Mouse (Mus musculus) lung, embryonic 16.5 days (tissue): ENCODE results near the gene Zfp444. TPM values are rescaled to one million over a fixed set of nuclear protein-coding genes. Genes with fewer than 3 reads are reported as not detected.
"Not testable (repeated sequence)": the region's sequence is repeated elsewhere in the genome, so short reads cannot be mapped to it uniquely, and the experiment has no call there.

ENCODE experiments used
- ATAC-seq: fragments of 200-750 bp; cut with Nextera tagmentation; 2 replicates; pipeline ENCODE4 v1.8.0; 2017; ENCODE audit warnings: low read depth, mild to moderate bottlenecking, moderate library complexity
- H3K27ac ChIP-seq: fragments of 300-500 bp; sonication (generic); 2 replicates; pipeline ENCODE4 v1.5.1; 2014; ENCODE audit warnings: mild to moderate bottlenecking, control low read depth, low read length
- H3K27me3 ChIP-seq: fragments of 300-500 bp; sonication (generic); 2 replicates; pipeline ENCODE4 v1.6.1; 2014; ENCODE audit warnings: low read depth, low read length, mixed read lengths; ENCODE audit not compliant: control insufficient read depth, insufficient read depth
- H3K36me3 ChIP-seq: fragments of 300-500 bp; sonication (generic); 2 replicates; pipeline ENCODE4 v1.6.1; 2014; ENCODE audit warnings: low read length; ENCODE audit not compliant: control insufficient read depth, insufficient read depth
- H3K4me1 ChIP-seq: fragments of 300-500 bp; sonication (generic); replicated peaks from 2 replicates; pipeline ENCODE4 v1.6.1; 2014; ENCODE audit warnings: low read length, mixed read lengths; ENCODE audit not compliant: control insufficient read depth, insufficient read depth
- H3K4me2 ChIP-seq: fragments of 300-500 bp; sonication (generic); 2 replicates; pipeline ENCODE4 v1.6.1; 2014; ENCODE audit warnings: low read depth, low read length, control low read depth
- H3K4me3 ChIP-seq: fragments of 300-500 bp; sonication (generic); 2 replicates; pipeline ENCODE4 v1.5.1; 2014; ENCODE audit warnings: mild to moderate bottlenecking, low read length, control low read depth
- H3K9ac ChIP-seq: fragments of 300-500 bp; sonication (generic); 2 replicates; pipeline ENCODE4 v1.6.1; 2014; ENCODE audit warnings: low read length, control low read depth
- H3K9me3 ChIP-seq: fragments of 300-500 bp; sonication (generic); 2 replicates; pipeline ENCODE4 v1.6.1; 2016; ENCODE audit warnings: low read length; ENCODE audit not compliant: control insufficient read depth
- WGBS: fragments of 180-500 bp; shearing (Covaris S2); extraction: QIAGEN DNeasy Blood & Tissue Kit; methylation state at CpG from one replicate; pipeline ENCODE4 v1.1.7; 2014; 5-methylcytosine and 5-hydroxymethylcytosine counted together
- polyA plus RNA-seq: library from polyadenylated mRNA; unstranded; fragments of >200 nt; fragmentation: Nextera tagmentation; extraction: Ambion mirVana; gene quantifications from 2 replicates; pipeline ENCODE4 v1.2.1, GENCODE M21; 2015

Gene Zfp444
- polyA plus RNA-seq, 1 experiment from 2014 or later: 48.4 TPM

- Histone ChIP-seq H3K4me3 (peak overlapping the region; percentile 79), H3K4me2 (peak overlapping the region; percentile 81), H3K9me3 (no peaks in the 10 kb centered on the region), H3K4me1 (peaks cover 4% of the 10 kb centered on the region), H3K9ac (peak overlapping the region; percentile 40), H3K36me3 (no peaks in the 10 kb centered on the region; the same call in 1 of the 2 replicates), H3K27ac (peak overlapping the region; percentile 92), H3K27me3 (no peaks in the 10 kb centered on the region)
- ATAC-seq: peak; percentile 40
- under 1% methylated on average over 24 of the region's 24 CpGs for WGBS
Observed at GRCm38 (mm10) chr7:6171444-6172005, 501 bp upstream of the Zfp444 start.

- H3K4me2 ChIP-seq: peak overlapping the region; percentile 70
Observed at GRCm38 (mm10) chr7:6172674-6173244, 733 bp downstream of the Zfp444 start.

GRCm38 (mm10) chr7:6173872-6174271 lies 1.8 kb downstream of the Zfp444 start:
- 63% methylated on average over 8 of the region's 8 CpGs for WGBS
- no peaks in the 10 kb centered on the region for H3K27me3 ChIP-seq
- H3K4me2 ChIP-seq: no peak overlapping the region
- no peaks in the 10 kb centered on the region; the same call in 1 of the 2 replicates for H3K36me3 ChIP-seq
- H3K27ac ChIP-seq: no peak overlapping the region
- peaks cover 4% of the 10 kb centered on the region for H3K4me1 ChIP-seq
- H3K4me3 ChIP-seq: no peak overlapping the region
- ATAC-seq: no peak
- no peaks in the 10 kb centered on the region for H3K9me3 ChIP-seq
- no peak overlapping the region for H3K9ac ChIP-seq

More at GRCm38 (mm10) chr7:6172674-6173244, 733 bp downstream of the Zfp444 start:
- Histone ChIP-seq H3K9ac (peak overlapping the region; percentile 87), H3K27ac (peak overlapping the region; percentile 55), H3K9me3 (no peaks in the 10 kb centered on the region), H3K4me3 (peak overlapping the region; percentile 79), H3K4me1 (peaks cover 4% of the 10 kb centered on the region), H3K27me3 (no peaks in the 10 kb centered on the region), H3K36me3 (no peaks in the 10 kb centered on the region; the same call in 1 of the 2 replicates)
- 0% methylated on average over 28 of the region's 28 CpGs for WGBS
- peak; percentile 31 for ATAC-seq

- not testable (repeated sequence) for H3K9ac ChIP-seq, H3K27me3 ChIP-seq, H3K9me3 ChIP-seq, H3K36me3 ChIP-seq, H3K4me3 ChIP-seq, H3K4me1 ChIP-seq, H3K4me2 ChIP-seq, ATAC-seq, H3K27ac ChIP-seq
- WGBS: 57% methylated on average over 9 of the region's 9 CpGs
Observed at GRCm38 (mm10) chr7:6174365-6174987, 2.5 kb downstream of the Zfp444 start.

- Histone ChIP-seq H3K4me3 (no peak overlapping the region), H3K4me2 (no peak overlapping the region), H3K4me1 (peaks cover under 1% of the 10 kb centered on the region), H3K27me3 (no peaks in the 10 kb centered on the region), H3K9ac (no peak overlapping the region), H3K27ac (no peak overlapping the region), H3K9me3 (no peaks in the 10 kb centered on the region), H3K36me3 (peaks cover 2% of the 10 kb centered on the region)
- no peak for ATAC-seq
Observed at GRCm38 (mm10) chr7:6179013-6179412, 7.0 kb downstream of the Zfp444 start.

GRCm38 (mm10) chr7:6182882-6183281 lies 10.9 kb downstream of the Zfp444 start:
- Histone ChIP-seq H3K4me1 (no peaks in the 10 kb centered on the region), H3K4me3 (no peak overlapping the region), H3K4me2 (no peak overlapping the region), H3K27me3 (no peaks in the 10 kb centered on the region), H3K27ac (no peak overlapping the region), H3K36me3 (peaks cover 30% of the 10 kb centered on the region), H3K9me3 (no peaks in the 10 kb centered on the region), H3K9ac (no peak overlapping the region)
- ATAC-seq: no peak

GRCm38 (mm10) chr7:6183802-6184201 lies 11.8 kb downstream of the Zfp444 start:
- Histone ChIP-seq H3K4me2 (no peak overlapping the region), H3K9me3 (no peaks in the 10 kb centered on the region), H3K4me3 (no peak overlapping the region), H3K9ac (no peak overlapping the region), H3K4me1 (no peaks in the 10 kb centered on the region), H3K27ac (no peak overlapping the region), H3K27me3 (no peaks in the 10 kb centered on the region), H3K36me3 (peaks cover 38% of the 10 kb centered on the region)
- 92% methylated on average over 19 of the region's 19 CpGs for WGBS
- peak; percentile 20; the same call in 1 of the 2 replicates for ATAC-seq

GRCm38 (mm10) chr7:6184521-6184920 lies 12.5 kb downstream of the Zfp444 start:
- no peak for ATAC-seq
- Histone ChIP-seq H3K4me3 (no peak overlapping the region), H3K4me2 (no peak overlapping the region), H3K9me3 (no peaks in the 10 kb centered on the region), H3K4me1 (no peaks in the 10 kb centered on the region), H3K27me3 (no peaks in the 10 kb centered on the region), H3K9ac (no peak overlapping the region), H3K36me3 (peaks cover 38% of the 10 kb centered on the region), H3K27ac (no peak overlapping the region)
- 88% methylated on average over 8 of the region's 8 CpGs for WGBS

- no peak overlapping the region for H3K27ac ChIP-seq
Observed at GRCm38 (mm10) chr7:6185391-6185790, 13.4 kb downstream of the Zfp444 start.

More at GRCm38 (mm10) chr7:6185391-6185790, 13.4 kb downstream of the Zfp444 start:
- Histone ChIP-seq H3K9me3 (no peaks in the 10 kb centered on the region), H3K36me3 (peaks cover 41% of the 10 kb centered on the region), H3K4me1 (no peaks in the 10 kb centered on the region), H3K9ac (no peak overlapping the region), H3K27me3 (no peaks in the 10 kb centered on the region), H3K4me3 (no peak overlapping the region), H3K4me2 (no peak overlapping the region)
- 93% methylated on average over 1 of the region's 1 CpGs for WGBS
- ATAC-seq: no peak
